Mouse (Mus musculus): ENCODE measurements around the gene Cd247.
A peak's percentile ranks its signal among the peaks of the same experiment; 100 is the strongest.

The Cd247 gene

GRCm38 (mm10) chr1:165775518-165776294 is 12.8 kb upstream of the Cd247 start:
- peak; percentile 63 for DNase-seq (ENCODE audit: low spot score)

GRCm38 (mm10) chr1:165779954-165780585 is 8.4 kb upstream of the Cd247 start:
- DNase-seq (ENCODE audit: low spot score), result peak; percentile 46

GRCm38 (mm10) chr1:165780586-165781111 is 7.8 kb upstream of the Cd247 start:
- no peak for DNase-seq (ENCODE audit: low spot score)

- DNase-seq (ENCODE audit: low spot score), result no peak
These were observed 7.1 kb upstream of the Cd247 start for GRCm38 (mm10) chr1:165781426-165781825.

GRCm38 (mm10) chr1:165781911-165782310 is 6.6 kb upstream of the Cd247 start:
- DNase-seq (ENCODE audit: low spot score), result no peak

- no peak for DNase-seq (ENCODE audit: low spot score)
These were observed 2.2 kb upstream of the Cd247 start for GRCm38 (mm10) chr1:165786296-165786695.

- no peak for DNase-seq (ENCODE audit: low spot score)
These were observed 682 bp downstream of the Cd247 start for GRCm38 (mm10) chr1:165789066-165789660.

GRCm38 (mm10) chr1:165789963-165790362 is 1.5 kb downstream of the Cd247 start:
- no peak for DNase-seq (ENCODE audit: low spot score)

- no peak for DNase-seq (ENCODE audit: low spot score)
These were observed 2.2 kb downstream of the Cd247 start for GRCm38 (mm10) chr1:165790461-165791210.

GRCm38 (mm10) chr1:165791411-165791810 is 2.9 kb downstream of the Cd247 start:
- DNase-seq (ENCODE audit: low spot score), result no peak

GRCm38 (mm10) chr1:165801709-165802310 is 13.3 kb downstream of the Cd247 start:
- no peak for DNase-seq (ENCODE audit: low spot score)

GRCm38 (mm10) chr1:165803107-165803506 is 14.6 kb downstream of the Cd247 start:
- DNase-seq (ENCODE audit: low spot score), result no peak

- DNase-seq (ENCODE audit: low spot score), result no peak
These were observed 15.7 kb downstream of the Cd247 start for GRCm38 (mm10) chr1:165804133-165804532.

GRCm38 (mm10) chr1:165810633-165811032 is 22.2 kb downstream of the Cd247 start:
- DNase-seq (ENCODE audit: low spot score), result no peak

GRCm38 (mm10) chr1:165811170-165811569 is 22.7 kb downstream of the Cd247 start:
- DNase-seq (ENCODE audit: low spot score), result no peak

- no peak for DNase-seq (ENCODE audit: low spot score)
These were observed 24.3 kb downstream of the Cd247 start for GRCm38 (mm10) chr1:165812775-165813174.

GRCm38 (mm10) chr1:165814116-165814515 is 25.6 kb downstream of the Cd247 start:
- DNase-seq (ENCODE audit: low spot score), result no peak

- no peak for DNase-seq (ENCODE audit: low spot score)
These were observed 26.2 kb downstream of the Cd247 start for GRCm38 (mm10) chr1:165814521-165815278.

GRCm38 (mm10) chr1:165816391-165816790 is 27.9 kb downstream of the Cd247 start:
- no peak for DNase-seq (ENCODE audit: low spot score)

GRCm38 (mm10) chr1:165817264-165817663 is 28.8 kb downstream of the Cd247 start:
- no peak for DNase-seq (ENCODE audit: low spot score)
